Mouse (Mus musculus): ENCODE measurements around the gene Trpm8. TPM values are rescaled to one million over a fixed set of nuclear protein-coding genes. Genes with fewer than 3 reads are reported as not detected.

The Trpm8 gene
- total and polyA plus RNA-seq, 3 experiments, result not detected

GRCm38 (mm10) chr1:88302057-88302740 lies 24.7 kb downstream of the Trpm8 start:
- DNase-seq, result no peak

- no peak for DNase-seq
Measured at GRCm38 (mm10) chr1:88303762-88304161, 26.3 kb downstream of the Trpm8 start.

DNA sequence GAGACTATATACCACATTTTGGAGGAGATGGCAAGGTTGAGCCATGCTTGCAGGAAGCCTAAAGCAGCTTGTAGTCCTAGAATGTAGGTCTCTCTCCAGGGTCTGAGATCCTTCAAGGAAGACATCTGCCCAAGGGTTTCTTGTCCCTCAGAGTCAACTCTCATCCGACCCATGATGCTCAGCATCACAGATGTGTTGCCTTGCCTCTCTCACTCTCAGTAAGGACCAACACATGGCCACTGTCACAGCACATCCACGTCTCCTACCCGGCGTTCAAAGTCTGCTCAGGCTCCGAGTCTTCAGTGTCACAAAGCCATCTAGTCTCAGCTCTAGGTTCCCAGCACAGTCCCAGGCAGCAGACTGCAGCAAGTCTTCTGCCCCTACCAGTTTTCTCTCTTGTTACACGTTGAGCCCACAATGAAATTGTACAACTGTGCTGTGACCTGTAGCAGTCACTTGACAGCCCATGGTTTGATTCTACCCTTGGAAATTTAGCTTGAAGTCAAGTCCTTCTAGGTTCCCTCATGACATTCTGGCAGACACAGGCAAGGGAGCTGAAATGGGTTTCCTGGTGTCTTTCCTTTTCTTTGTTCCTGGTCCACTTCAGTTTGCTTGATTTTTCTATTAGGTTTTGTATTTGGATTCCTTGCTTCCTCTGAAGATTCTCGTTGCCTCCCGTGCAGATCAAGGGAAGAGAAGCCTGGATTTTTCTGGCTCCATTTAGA lies 27.0 kb downstream of the Trpm8 start:
- DNase-seq, result no peak

DNA sequence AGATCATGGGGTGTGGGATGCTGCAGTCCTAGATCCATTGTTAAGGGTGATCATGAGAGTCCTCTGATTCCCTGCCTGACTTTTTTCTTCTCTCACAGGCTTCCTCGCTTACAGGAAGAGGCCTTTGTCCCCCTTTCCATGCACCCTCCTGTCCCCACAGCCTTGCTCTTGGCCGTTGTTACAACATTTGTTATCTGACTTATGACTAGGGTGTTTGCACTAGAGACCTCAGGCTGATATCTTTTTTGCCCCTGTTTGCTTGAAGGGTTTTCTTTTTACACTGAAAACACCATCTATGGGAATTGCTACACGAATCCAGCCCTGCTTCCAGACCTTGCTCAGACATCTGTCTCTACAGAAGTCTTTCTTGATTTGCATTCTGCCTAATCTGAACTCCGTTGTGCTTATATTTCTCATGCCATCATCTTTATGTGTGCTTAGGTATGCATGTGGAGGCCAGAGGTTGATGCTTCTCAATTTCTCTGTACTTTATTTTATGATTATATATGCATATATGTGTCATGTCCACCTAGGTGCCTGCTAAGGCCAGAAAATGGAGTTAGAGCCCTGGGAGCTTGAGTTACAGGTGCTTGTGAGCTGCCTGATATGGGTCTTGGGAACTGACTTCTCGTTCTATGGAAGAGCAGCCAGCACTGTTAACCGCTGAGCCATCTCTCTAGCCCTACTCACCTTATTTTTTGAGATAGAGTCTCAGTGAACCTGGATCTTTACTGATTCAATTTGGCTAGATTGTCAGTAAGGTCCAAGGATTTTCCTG lies 27.7 kb downstream of the Trpm8 start:
- no peak for DNase-seq

DNA sequence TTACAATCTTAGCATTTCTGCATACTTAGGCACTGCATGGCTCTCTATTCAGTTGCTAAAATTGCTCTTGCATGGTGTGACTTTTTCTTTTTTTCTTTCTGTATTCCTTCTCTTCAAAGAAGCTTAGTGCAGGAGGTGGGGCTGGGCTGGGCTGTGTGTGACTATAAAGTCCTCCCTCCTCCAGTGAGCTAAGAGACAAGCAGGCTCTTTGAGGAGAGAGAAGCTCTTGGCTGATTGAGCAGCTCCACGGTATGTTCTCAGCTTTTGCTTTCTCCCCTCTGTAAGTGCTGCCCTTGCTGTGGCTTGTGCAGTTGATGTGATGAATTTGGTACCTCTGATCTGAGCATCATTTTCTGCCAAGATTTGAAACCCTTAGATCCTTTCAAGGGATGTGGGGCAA lies 29.1 kb downstream of the Trpm8 start:
- no peak for DNase-seq

GRCm38 (mm10) chr1:88307180-88307579 lies 29.7 kb downstream of the Trpm8 start:
- DNase-seq, result no peak

GRCm38 (mm10) chr1:88309020-88309419 lies 31.6 kb downstream of the Trpm8 start:
- no peak for DNase-seq

- DNase-seq, result no peak
Measured at GRCm38 (mm10) chr1:88309905-88310304, 32.4 kb downstream of the Trpm8 start.

DNA sequence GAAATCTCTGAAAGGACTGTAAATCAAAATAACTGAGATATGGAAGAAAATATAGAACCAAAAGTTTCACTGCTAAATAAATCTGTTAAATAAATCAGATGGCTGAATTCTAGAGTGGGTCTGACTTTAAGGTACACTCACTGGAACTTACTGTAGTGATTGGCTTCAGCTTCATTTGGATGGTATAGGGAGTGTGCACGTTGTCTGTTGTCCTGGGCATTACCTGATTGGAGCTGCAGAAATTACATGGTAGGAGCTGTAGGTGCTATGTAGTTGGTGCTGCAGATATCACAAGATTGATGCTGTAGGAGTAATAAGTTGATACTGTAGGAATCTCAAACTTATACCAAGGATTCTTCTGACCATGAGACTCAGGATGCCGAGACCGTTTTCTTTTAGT lies 32.9 kb downstream of the Trpm8 start:
- no peak for DNase-seq

GRCm38 (mm10) chr1:88317279-88317678 lies 39.8 kb downstream of the Trpm8 start:
- DNase-seq, result peak; percentile 44

GRCm38 (mm10) chr1:88318531-88319060 lies 41.1 kb downstream of the Trpm8 start:
- DNase-seq, result peak; percentile 58

DNA sequence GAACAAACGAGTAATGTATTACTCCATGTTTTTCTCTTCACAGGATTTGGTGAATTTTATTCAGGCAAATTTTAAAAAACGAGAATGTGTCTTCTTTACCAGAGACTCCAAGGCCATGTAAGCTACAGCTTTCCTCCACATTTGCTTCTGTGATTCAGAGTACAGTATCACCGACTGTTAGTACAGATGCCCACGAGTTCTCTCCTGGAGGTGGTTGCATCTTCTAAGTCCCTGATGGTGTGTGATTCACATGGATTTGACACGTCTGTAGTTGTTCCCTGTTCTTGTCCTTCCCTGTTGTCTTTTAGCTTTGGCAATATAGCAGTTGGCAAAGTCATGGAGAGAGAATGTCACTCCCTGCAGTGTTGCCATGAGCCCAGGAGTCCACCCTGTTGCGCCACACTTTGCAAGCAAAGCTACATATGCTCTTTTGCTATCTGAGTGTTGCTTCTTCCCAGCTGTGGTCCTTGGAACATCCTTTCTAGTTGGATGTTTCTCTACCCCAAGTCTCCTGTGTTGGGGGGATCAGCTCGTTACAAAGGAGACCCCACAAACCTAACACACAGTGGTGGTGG lies 43.4 kb downstream of the Trpm8 start:
- DNase-seq, result peak; percentile 42

DNA sequence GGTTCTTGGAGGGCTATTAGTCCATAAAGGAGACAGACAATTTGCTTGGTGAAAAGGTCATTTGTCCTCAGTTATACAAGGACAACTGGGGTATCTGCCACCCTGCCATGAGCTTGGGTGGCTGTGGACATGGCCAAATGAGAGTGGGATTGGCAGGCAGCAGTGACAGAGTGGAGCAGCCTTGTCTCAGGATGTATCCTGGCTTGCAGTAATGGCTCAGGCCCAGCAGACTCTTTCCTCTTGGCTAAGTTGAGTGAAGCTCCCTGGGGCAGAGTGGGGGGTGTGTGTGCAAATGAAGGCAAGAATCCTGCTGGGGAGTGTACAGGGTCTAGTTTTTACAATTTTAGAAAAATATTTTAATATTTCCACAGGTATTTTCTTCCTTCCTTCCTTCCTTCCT lies 44.7 kb downstream of the Trpm8 start:
- no peak for DNase-seq

DNA sequence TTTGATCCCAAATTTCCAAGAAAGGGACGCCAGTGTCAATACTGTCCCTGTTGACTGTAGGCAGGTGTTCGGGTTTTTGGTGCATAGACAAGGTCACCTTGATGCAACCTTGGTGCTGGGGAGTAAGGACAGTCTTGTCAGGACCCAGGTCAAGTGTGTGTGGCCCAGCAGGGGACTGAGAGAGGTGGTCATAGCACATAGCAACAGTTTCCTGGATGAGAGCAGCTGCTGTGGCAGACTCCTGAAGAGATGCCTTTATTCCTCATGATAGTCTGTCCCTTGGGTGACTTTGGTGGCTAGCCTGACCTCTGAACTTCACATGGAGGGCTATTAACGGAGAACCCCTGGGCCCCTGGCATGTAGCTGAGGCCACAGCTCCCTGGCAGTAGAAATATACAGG lies 45.6 kb downstream of the Trpm8 start:
- no peak for DNase-seq

DNA sequence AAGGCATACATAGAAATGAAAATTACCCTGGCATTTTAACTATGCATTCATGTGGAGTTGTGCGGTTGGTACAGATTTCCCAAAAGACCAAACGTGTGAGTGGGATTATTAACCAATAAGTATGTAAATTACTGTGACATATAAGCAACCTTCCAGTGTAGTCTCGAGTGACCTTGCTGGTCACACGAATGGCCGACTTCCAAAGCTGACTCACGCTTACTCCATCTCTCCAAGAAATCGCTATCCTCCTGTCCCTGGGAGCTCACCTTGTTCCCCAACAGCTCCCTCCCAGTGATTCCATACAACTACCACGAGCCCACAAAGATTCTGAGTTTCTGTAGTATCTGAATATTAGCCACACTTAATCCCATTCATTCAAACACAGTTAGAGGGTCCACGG lies 62.0 kb downstream of the Trpm8 start:
- peak; percentile 60 for DNase-seq

DNA sequence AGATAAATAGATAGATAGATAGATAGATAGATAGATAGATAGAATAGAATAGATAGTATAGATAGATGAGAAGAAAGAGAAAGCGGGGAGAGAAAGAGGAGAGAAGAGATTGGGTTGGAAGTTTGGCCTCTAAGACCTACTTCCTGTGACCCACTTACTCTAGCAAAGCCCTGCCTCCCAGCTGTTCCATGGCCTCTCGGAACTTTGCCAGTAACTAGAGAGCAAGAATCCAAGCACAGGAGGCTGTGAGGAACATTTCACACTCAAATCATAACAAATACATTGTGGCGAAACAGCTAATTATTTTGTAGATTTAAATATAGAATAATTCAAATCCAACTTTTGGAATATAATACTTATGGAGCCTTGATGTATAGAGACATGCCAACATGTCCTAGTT lies 65.2 kb downstream of the Trpm8 start:
- no peak for DNase-seq

DNA sequence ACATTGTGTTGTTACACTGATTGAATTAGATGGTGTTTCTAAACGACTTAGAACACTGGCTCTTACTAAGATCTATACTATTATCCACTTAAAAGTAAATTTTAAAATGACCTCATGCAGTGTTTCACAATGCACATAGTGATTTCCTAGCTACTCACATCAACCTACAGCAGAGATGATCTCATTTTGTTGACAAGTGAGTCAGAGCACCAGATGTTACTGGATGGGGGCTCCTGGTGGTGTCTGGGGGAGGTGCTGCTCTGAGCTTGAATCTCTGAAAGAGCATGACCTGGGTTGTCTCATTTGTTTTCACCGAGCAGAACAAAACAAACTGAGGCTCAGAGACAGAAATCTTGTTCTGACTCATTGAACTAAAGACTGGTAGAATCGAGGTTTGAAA lies 68.1 kb downstream of the Trpm8 start:
- DNase-seq, result no peak

- DNase-seq, result peak; percentile 25
Measured at GRCm38 (mm10) chr1:88348496-88349005, 71.1 kb downstream of the Trpm8 start.

DNA sequence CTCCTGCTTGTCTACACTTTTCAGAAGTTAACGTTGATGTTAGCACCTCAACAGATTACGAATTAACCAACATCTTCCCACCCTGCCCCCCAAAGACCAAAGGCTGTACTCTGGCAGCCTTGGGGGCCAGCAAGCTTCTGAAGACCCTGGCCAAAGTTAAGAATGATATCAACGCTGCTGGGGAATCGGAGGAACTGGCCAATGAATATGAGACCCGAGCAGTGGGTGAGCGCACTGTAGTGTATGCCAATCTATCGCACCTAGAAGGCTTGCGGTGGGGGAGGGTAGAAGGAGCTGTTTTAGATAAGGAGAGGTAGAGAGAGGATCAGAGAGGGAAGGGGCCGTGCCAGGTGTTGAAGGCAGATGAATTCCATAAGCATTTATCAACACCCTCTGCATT lies 73.3 kb downstream of the Trpm8 start:
- no peak for DNase-seq

- DNase-seq, result no peak
Measured at GRCm38 (mm10) chr1:88355025-88355424, 77.6 kb downstream of the Trpm8 start.

GRCm38 (mm10) chr1:88355681-88356080 lies 78.2 kb downstream of the Trpm8 start:
- no peak for DNase-seq

GRCm38 (mm10) chr1:88356616-88357015 lies 79.2 kb downstream of the Trpm8 start:
- no peak for DNase-seq

Data from adrenal gland, adult 2 months (tissue).